In the genomic region with DNA sequence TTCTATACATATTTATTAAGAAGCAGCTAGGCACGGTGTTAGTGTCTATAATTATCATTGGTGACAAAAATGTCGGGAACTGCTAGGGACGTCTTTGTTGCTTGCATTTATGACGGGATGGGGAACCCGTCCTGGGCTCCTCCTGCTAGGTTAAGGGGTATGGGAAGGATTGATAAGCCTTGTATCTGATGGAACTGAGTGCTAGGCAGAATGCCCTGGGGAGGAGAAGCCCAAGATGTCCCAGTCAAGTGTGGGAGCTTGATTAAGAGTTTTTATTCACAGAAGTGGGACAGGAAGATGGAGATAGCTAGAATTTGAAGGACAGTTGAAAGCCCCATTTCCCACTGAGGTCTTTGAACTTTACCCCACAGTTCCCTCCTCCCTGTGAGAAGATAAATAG, we compare ENCODE assay signal across 8 mouse cellular contexts. TPM values are rescaled to one million over a fixed set of nuclear protein-coding genes. Genes with fewer than 3 reads are reported as not detected.
A peak's percentile ranks its signal among the peaks of the same experiment; 100 is the strongest.
DNase-seq lines count a peak whose midpoint lies in the region; ATAC-seq and TF ChIP-seq lines count a peak whose summit lies in the region.

No protein-coding gene starts in this region.

- WGBS in hindbrain, embryonic 11.5 days = 17% methylated on average over 5 of the region's 5 CpGs
- 39% methylated on average over 5 of the region's 5 CpGs for WGBS in macrophage (ENCODE audit: missing documents)

- H3K4me1 ChIP-seq in MEL (ENCODE audit: control insufficient read depth in 1 of 2, insufficient read depth in 2 of 2, low read length in 2 of 2) = peaks cover 0 to 16% of the 10 kb centered on the region in 2 experiments; a peak in 2 of 4 replicates
- peaks cover 5% of the 10 kb centered on the region; the same call in 1 of the 2 replicates for H3K4me1 ChIP-seq in hindbrain, embryonic 11.5 days (replicated peaks; ENCODE audit: control insufficient read depth, insufficient read depth, low read length)

- peak overlapping the region; percentile 94 for H3K9ac ChIP-seq in MEL (ENCODE audit: control insufficient read depth, low read depth, low read length, poor library complexity, severe bottlenecking)
- peak overlapping the region; percentile 96 for H3K9ac ChIP-seq in hindbrain, embryonic 11.5 days (ENCODE audit: low read depth, low read length)

- DNase-seq in cerebellum, adult 9-10 months = peak; percentile 12
- DNase-seq in cerebellum, adult 9-11 months = no peak
- DNase-seq in MEL (ENCODE audit: low read depth, low spot score) = peak; percentile 75
- no peak for DNase-seq in hindbrain, embryonic 11.5 days (ENCODE audit: low spot score)
- DNase-seq in adrenal gland, adult (ENCODE audit: inconsistent age in 2 of 2, low spot score in 1 of 2) = no peak
- DNase-seq in right cerebral cortex, adult 18-20 months = no peak
- no peak for DNase-seq in urinary bladder, postnatal 14 days (ENCODE audit: low spot score)

- H3K27ac ChIP-seq in MEL (ENCODE audit: control insufficient read depth, low read depth, low read length) (peak overlapping the region; percentile 85), macrophage (no peak overlapping the region)
- no peak overlapping the region for H3K27ac ChIP-seq in hindbrain, embryonic 11.5 days (ENCODE audit: low read depth, low read length)

- H3K36me3 ChIP-seq in MEL (ENCODE audit: control insufficient read depth in 1 of 2, insufficient read depth in 2 of 2, low read length in 2 of 2) (peaks cover 0 to 9% of the 10 kb centered on the region in 2 experiments; a peak in 2 of 4 replicates), macrophage (ENCODE audit: inconsistent target) (peaks cover 9% of the 10 kb centered on the region; the same call in 1 of the 2 replicates)
- peaks cover 4% of the 10 kb centered on the region; the same call in 1 of the 2 replicates for H3K36me3 ChIP-seq in hindbrain, embryonic 11.5 days (ENCODE audit: control insufficient read depth, insufficient read depth, low read length)

- no peak for TF ChIP-seq RAD21 in MEL (IDR thresholded peaks at IDR 0.05; ENCODE audit: low read depth, low read length)

- no peak for TF ChIP-seq CTCF in MEL (IDR thresholded peaks at IDR 0.05 in 2 of 3, conservative IDR thresholded peaks at IDR 0.05 in 1 of 3; ENCODE audit: control insufficient read depth in 1 of 3, insufficient read depth in 1 of 3, low read depth in 2 of 3, low read length in 3 of 3, poor library complexity in 1 of 3, severe bottlenecking in 1 of 3)

- no peaks in the 10 kb centered on the region for H3K9me3 ChIP-seq in MEL (replicated peaks; ENCODE audit: insufficient read depth, low read length)
- H3K9me3 ChIP-seq in hindbrain, embryonic 11.5 days (ENCODE audit: control insufficient read depth, low read length) = no peaks in the 10 kb centered on the region

- TF ChIP-seq POLR2A in MEL (IDR thresholded peaks at IDR 0.05; ENCODE audit: control insufficient read depth in 1 of 2, insufficient read depth in 1 of 2, low read depth in 1 of 2, low read length in 2 of 2, poor library complexity in 1 of 2) = no peak

- no peak for ATAC-seq in hindbrain, embryonic 11.5 days (ENCODE audit: low FRiP score)

- H3K4me3 ChIP-seq in MEL (ENCODE audit: control insufficient read depth in 1 of 2, insufficient read depth in 1 of 2, low read depth in 2 of 2, low read length in 2 of 2) = peak overlapping the region; percentile 68 to 94
- peak overlapping the region; percentile 92 for H3K4me3 ChIP-seq in hindbrain, embryonic 11.5 days (ENCODE audit: low read depth, low read length)
- peak overlapping the region; percentile 83 for H3K4me3 ChIP-seq in macrophage (ENCODE audit: inconsistent target)

- H3K79me2 ChIP-seq in MEL (ENCODE audit: control insufficient read depth, insufficient read depth, low read length, poor library complexity) (peaks cover 43% of the 10 kb centered on the region), macrophage (ENCODE audit: inconsistent target) (peaks cover 61% of the 10 kb centered on the region)

- H3K27me3 ChIP-seq in MEL (ENCODE audit: control insufficient read depth in 1 of 2, insufficient read depth in 2 of 2, low read length in 2 of 2) = no peaks in the 10 kb centered on the region
- no peaks in the 10 kb centered on the region for H3K27me3 ChIP-seq in hindbrain, embryonic 11.5 days (ENCODE audit: control insufficient read depth, insufficient read depth, low read length)

- peak; percentile 67 to 70; a peak in 3 of 4 replicates for TF ChIP-seq EP300 in MEL (IDR thresholded peaks at IDR 0.05; ENCODE audit: low read depth in 1 of 2, low read length in 2 of 2)

- H3K4me2 ChIP-seq in hindbrain, embryonic 11.5 days (replicated peaks; ENCODE audit: low read depth, low read length) = peak overlapping the region; percentile 88

TF ChIP-seq in MEL, 35 proteins besides CTCF, POLR2A, EP300 and RAD21:
- TF ChIP-seq MYC (IDR thresholded peaks at IDR 0.05; ENCODE audit: low read depth, low read length) = no peak
- no peak for TF ChIP-seq BHLHE40 (IDR thresholded peaks at IDR 0.05; ENCODE audit: borderline replicate concordance, low read depth, low read length)
- no peak for TF ChIP-seq NRF1 (IDR thresholded peaks at IDR 0.05; ENCODE audit: insufficient read depth, low read depth, low read length, poor library complexity, severe bottlenecking)
- TF ChIP-seq ZNF384 (IDR thresholded peaks at IDR 0.05; ENCODE audit: low read depth, low read length) = no peak
- no peak for TF ChIP-seq ELF1 (IDR thresholded peaks at IDR 0.05; ENCODE audit: low read depth, low read length)
- peak; percentile 83 for TF ChIP-seq TCF12 (IDR thresholded peaks at IDR 0.05; ENCODE audit: low read depth, low read length)
- TF ChIP-seq NELFE (IDR thresholded peaks at IDR 0.05; ENCODE audit: low read depth, low read length) = no peak
- no peak for TF ChIP-seq KAT2A (conservative IDR thresholded peaks at IDR 0.05; ENCODE audit: low read depth, low read length)
- TF ChIP-seq ZKSCAN1 (IDR thresholded peaks at IDR 0.05; ENCODE audit: low read depth, low read length) = no peak
- peak; percentile 65 for TF ChIP-seq ETS1 (IDR thresholded peaks at IDR 0.05; ENCODE audit: low read depth, low read length)
- peak; percentile 65 for TF ChIP-seq SIN3A (IDR thresholded peaks at IDR 0.05; ENCODE audit: low read length)
- no peak for TF ChIP-seq UBTF (IDR thresholded peaks at IDR 0.05; ENCODE audit: borderline replicate concordance, insufficient read depth, low read depth, low read length)
- TF ChIP-seq RCOR1 (IDR thresholded peaks at IDR 0.05; ENCODE audit: low read depth, low read length) = peak; percentile 57; the same call in 1 of the 2 replicates
- TF ChIP-seq SMC3 (IDR thresholded peaks at IDR 0.05; ENCODE audit: low read depth, low read length) = no peak
- TF ChIP-seq HCFC1 (IDR thresholded peaks at IDR 0.05; ENCODE audit: low read depth, low read length) = 0 out of 2 replicates have a peak, but pooled peaks have one; percentile 37
- no peak for TF ChIP-seq ZMIZ1 (IDR thresholded peaks at IDR 0.05; ENCODE audit: low read depth, low read length)
- TF ChIP-seq POLR2AphosphoS5 (IDR thresholded peaks at IDR 0.05; ENCODE audit: borderline replicate concordance, low read depth, low read length) = no peak
- no peak for TF ChIP-seq E2F4 (IDR thresholded peaks at IDR 0.05; ENCODE audit: borderline replicate concordance, low read depth, low read length)
- no peak for TF ChIP-seq ZC3H11A (IDR thresholded peaks at IDR 0.05; ENCODE audit: low read depth, low read length)
- TF ChIP-seq CHD1 (IDR thresholded peaks at IDR 0.05; ENCODE audit: low read depth, low read length) = no peak
- peak; percentile 62 for TF ChIP-seq TAL1 (IDR thresholded peaks at IDR 0.05; ENCODE audit: low read length)
- TF ChIP-seq GABPA (IDR thresholded peaks at IDR 0.05; ENCODE audit: low read depth, low read length) = no peak
- peak; percentile 46; the same call in 1 of the 2 replicates for TF ChIP-seq TBP (IDR thresholded peaks at IDR 0.05; ENCODE audit: low read depth, low read length)
- TF ChIP-seq MYB (IDR thresholded peaks at IDR 0.05; ENCODE audit: low read depth, low read length) = no peak
- TF ChIP-seq POLR2AphosphoS2 (IDR thresholded peaks at IDR 0.05; ENCODE audit: low read length) = no peak
- peak; percentile 84 for TF ChIP-seq GATA1 (IDR thresholded peaks at IDR 0.05; ENCODE audit: low read depth, low read length)

RNA-seq across cellular contexts. Expression of a gene that starts 1.5 kb away (rescaled TPM):
- total RNA-seq in MEL (2012; rRNA removed) = 136 and 142 TPM in 2 replicates
- 100 to 1,000 TPM; 140 to 188 TPM for polyA plus RNA-seq in MEL (2012; ENCODE audit: insufficient read depth in 1 of 2, insufficient read length in 2 of 2, low read depth in 1 of 2, low replicate concordance in 2 of 2, missing spikeins in 1 of 2)
- polyA plus RNA-seq in hindbrain, embryonic 11.5 days (2014; fragmentation: Nextera tagmentation; extraction: Ambion mirVana) = 141 and 177 TPM in 2 replicates
- total RNA-seq in macrophage (2018; cell fraction: chromatin; rRNA removed) = 100 to 1,000 TPM in 8 of 26 experiments, 10 to 100 TPM in 18; 13.0 to 151 (median 59.1) TPM
- total RNA-seq in macrophage (2018; cell fraction: cytosol; rRNA removed) = 10 to 100 TPM; 45.6 to 81.5 (median 63.4) TPM
- 100 to 1,000 TPM in 1 of 26 experiments, 10 to 100 TPM in 25; 22.6 to 124 (median 45.1) TPM for total RNA-seq in macrophage (2018; cell fraction: nucleus; rRNA removed)
- 56.6 to 110 TPM (median 59.5 TPM) in 3 replicates for polyA plus RNA-seq in macrophage (2018)

Comparison
In these comparisons a context has a peak if more than half of its experiments do, and no peak if none do; other contexts are left out.
1. DNase-seq: peak in cerebellum, adult 9-10 months (single experiment) and MEL (single experiment); none in cerebellum, adult 9-11 months (single experiment), hindbrain, embryonic 11.5 days (single experiment), adrenal gland, adult (0 of 2), right cerebral cortex, adult 18-20 months (single experiment) and urinary bladder, postnatal 14 days (single experiment).
2. Peak in every context shown above with its lines, with median percentiles within 50 percentile points of each other: H3K4me3 ChIP-seq.